Mouse (Mus musculus) adrenal gland, adult 8-10 months (tissue): ENCODE measurements around the gene Pkm. TPM values are rescaled to one million over a fixed set of nuclear protein-coding genes. Genes with fewer than 3 reads are reported as not detected.
A peak's percentile ranks its signal among the peaks of the same experiment; 100 is the strongest.

Experiments used
- DNase-seq: peaks from one replicate; pipeline ENCODE4 v3.0.0; 2022
- total RNA-seq, 4 experiments: library from RNA; stranded (reverse); gene quantifications; 2 replicates each; pipeline ENCODE4 v1.2.4; 2022

The Pkm gene
- total RNA-seq, result 100 to 1,000 TPM; 565 to 846 (median 715) TPM

DNA sequence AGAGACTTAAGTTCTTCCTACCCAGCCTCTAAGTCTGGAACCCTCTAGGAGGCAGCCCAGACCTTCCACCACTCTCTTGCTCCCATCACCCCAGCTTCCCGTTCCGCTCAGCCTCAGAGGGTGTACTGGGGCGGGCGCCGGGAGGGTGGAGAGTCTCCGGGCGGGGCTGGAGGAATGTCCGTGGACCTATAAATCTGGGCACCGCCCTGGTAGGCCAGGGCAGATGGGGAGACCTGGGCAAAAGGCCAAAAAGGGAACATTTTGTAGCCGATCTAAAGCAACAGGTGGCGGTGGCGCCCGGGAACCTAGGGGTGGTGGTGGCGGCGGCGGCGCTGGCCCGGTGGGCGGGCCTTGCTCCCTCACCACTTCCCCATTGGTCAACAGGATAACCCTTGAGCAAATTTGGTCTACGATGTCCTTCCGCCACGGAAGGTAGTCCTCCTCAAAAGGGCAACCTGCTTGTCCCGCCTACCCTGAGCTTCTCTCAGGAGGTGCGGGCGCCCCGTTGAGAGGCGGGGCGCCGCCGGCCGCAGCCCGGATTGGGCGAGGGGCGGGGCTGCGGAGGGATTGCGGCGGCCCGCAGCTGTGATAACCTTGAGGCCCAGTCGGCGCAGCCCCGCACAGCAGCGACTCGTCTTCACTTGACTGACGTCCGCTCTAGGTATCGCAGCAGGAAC lies at the start of gene Pkm:
Pkm (plus strand) TSS at position 411 of the 677 bp plus-strand sequence.
- DNase-seq, result peak; percentile 97

DNA sequence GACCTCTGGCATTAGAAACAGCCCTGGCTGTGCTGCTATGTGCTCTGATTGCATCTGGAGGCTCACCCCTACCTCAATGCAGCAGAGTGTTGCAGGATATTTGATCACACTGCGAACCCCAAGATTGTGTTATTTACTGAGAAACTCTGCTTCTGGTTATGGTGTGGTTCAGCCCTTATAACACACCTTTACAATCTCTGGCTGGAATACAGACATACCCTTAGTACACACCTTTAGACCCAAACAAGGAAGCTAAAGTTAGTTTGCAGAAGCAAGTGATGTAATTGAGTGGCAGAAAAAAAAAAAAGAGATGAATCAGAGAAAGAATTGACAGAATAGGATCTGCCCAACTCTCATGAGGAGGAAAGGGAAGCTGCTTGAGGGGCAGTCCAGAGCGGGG lies 45.2 kb upstream of the Pkm start:
- DNase-seq, result no peak

DNA sequence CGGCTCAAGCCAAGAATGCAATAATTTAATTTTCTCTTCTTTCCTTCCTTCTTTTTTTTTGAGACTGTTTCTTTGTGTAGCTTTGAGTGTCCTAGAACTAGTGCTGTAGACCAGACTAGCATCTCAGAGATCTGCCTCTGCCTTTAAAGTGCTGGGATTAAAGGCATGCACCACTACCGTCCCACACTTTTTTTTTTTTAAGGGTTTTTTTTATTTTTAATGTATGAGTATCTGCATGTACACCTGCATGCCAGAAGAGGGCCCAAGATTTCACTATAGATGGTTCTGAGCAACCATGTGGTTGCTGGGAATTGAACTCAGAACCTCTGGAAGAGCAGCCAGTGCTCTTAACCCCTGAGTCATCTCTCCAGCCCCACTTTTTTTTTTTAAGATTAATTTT lies 40.4 kb upstream of the Pkm start:
- no peak for DNase-seq

DNA sequence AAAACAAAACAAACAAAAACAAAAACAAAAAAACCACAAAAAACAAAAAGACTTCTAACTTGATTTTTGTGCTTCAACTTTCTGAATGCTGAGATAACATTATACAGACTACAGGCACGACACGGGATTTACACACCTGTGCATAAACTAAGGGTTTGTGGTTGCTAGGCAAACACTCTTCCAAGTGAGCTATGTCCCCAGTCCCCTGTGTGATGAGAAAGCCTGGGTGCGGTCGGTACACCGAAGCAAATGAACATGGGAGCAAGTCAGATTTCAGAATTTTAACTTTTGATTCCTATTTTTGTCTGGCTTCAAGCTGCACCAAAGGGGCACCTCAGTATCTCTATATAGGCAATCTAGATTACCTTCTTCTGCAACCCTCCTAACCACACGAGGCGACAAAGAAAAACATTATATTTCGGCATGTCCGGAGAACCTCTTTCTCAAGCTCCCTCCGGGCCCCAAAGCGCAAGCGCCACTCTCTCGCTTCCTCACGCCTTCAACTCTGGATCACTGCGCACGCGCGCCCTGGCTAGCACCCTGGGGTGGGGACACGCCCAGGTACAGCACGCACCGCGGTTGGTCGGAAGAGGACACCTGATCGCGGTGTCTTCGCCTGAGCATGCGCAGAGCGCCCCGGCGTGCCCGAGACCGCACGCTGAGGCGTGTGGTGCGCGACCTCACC lies 39.4 kb upstream of the Pkm start, which contains the start of gene Parp6:
Parp6 (plus strand) TSS at position 663 of the 685 bp plus-strand sequence.
- DNase-seq, result peak; percentile 100

DNA sequence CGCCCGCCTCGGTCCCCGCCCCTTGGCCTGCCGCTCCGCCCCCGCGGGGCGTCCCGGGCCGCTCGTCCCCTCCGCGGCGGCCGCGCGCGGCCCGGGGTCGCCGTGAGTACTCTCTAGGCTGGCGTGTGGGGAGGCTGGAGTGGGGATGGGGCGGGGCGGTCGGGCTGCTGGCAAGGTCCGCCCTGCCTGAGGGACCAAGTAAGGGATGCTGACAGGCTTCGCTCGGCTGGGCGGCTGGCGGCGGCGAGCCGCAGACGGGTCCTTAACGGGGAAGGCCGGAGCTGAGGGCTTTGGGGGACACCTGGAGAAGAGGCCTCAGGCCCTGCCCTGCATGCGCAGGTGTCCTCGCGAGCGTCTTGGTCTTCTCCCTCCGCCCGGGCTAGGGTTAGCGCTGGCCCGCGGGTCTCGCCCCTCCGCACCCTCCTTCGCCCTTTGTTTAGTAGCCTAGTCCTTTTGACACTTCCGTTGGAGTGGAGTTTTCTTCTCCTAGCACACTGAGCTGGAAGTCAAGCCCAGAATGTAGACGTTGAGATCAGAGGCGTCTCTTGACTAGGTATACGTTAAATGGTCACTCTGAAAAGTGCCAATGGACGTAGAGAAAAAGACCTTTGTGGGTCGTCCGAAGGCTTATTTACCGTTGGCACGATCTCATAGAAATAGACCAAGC lies 38.7 kb upstream of the Pkm start:
- DNase-seq, result peak; percentile 19

DNA sequence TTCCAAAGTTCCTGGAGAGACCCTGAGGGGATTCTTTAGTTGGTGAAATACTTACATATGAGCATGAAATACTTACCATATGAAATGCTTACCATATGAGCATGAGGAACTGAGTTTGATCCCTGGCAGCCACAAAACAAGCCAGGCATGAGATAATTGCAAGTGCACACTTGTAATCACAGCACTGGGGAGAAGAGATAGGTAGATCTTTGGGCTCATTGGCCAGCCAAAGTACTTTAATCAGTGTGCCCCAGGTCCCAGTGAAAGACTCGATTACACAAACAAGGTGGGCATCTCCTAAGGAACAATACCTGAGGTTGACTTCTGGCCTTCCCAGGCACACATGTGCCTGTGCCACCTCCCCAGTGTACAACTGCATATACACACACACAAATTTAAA lies 17.8 kb upstream of the Pkm start:
- no peak for DNase-seq

DNA sequence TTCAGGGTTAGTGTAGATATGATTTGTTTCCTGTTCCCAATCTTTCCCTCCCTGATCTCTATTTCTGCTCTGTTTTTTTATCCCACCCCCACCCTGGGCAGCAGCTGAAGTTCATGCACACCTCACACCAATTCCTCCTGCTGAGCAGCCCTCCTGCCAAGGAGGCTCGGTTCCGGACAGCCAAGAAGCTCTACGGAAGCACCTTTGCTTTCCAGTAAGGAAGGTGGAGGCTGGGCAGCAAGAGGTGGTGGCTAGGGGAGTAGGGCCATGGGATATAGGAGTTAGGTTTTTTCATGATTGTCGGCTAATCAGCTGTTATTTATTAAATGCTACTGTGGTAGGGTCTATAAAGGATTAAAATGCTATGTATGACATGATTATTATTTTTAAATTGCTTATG lies 16.2 kb upstream of the Pkm start:
- DNase-seq, result no peak

DNA sequence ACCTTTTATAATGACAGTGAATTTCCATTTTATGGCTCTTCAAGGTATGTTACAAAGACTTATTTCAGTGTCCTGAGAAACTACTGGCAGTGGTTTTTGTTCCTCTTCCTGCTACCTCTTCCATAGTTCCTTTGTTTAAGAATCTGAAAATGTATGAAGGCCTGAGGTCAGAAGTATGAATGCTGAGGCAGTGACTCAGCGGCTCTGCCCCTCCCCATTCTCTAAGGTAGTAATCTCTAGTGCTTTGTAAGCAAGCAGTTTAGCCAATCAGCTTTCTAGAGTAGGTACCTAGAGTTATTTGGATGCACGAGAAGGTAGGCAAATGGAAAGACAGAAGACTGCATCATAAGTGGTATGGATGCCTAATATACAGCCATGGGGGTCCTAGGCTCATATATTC lies 14.8 kb upstream of the Pkm start:
- DNase-seq, result no peak

DNA sequence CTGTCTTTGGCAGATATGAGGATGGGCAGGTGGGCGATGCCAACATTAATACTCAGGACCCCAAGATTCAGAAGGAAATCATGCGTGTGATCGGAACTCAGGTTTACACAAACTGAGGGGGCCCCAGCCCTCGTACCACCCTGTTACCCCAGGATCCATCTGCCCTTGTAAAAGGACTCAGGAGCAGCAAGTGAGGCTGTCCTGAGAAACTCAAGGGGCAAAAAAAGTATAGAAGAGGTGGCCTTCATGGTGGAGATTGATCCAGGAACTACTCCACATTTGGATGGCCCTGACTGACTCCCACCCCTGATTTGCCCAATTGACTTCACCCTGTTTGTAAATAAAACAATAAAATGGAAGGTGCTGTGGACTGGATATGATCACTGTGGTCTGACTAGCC lies 6.3 kb upstream of the Pkm start:
- no peak for DNase-seq

DNA sequence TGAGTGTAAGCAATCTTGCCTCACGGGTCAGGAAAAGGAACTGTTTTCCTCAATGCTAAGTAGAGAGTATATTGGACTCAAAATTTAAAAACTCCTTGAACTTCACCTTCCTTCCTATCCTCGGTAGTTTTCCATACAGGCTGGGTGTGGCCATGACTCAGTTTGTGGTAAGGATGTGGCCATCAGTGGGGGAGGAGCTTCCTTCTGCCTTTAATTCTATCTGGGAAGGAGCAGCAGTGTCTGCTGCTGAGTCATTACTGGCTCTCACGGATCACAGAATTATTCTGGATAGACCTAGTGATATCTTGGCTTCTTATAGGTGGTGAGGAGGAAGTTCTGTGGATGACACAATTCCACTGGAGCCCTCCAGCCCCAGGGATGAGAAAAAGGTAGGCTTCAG lies 2.8 kb upstream of the Pkm start:
- peak; percentile 76 for DNase-seq

DNA sequence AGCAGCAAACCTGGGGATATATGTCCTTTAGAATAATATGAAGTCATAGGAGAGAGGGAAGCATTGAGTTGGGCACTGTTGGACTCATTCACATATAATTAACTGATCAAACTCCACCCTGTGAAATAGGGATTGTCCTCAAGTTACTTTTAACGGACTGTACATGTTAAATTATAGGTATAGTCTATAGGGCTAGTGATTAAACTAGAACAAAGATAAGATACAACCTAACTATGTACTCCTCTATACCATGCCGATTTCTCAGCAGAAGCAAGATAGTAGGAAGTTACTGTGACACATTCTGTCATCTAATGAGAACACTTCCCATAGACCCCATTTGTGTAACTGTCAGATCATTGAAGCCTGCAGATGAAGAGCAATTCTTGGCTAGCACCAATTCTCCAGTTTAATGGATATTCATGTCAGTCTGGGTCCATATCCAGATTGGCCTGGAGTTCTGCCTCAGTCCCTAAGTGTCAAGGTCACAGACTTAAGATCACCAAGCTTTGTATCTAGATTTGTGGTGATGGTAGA lies 1.7 kb upstream of the Pkm start:
- DNase-seq, result no peak

DNA sequence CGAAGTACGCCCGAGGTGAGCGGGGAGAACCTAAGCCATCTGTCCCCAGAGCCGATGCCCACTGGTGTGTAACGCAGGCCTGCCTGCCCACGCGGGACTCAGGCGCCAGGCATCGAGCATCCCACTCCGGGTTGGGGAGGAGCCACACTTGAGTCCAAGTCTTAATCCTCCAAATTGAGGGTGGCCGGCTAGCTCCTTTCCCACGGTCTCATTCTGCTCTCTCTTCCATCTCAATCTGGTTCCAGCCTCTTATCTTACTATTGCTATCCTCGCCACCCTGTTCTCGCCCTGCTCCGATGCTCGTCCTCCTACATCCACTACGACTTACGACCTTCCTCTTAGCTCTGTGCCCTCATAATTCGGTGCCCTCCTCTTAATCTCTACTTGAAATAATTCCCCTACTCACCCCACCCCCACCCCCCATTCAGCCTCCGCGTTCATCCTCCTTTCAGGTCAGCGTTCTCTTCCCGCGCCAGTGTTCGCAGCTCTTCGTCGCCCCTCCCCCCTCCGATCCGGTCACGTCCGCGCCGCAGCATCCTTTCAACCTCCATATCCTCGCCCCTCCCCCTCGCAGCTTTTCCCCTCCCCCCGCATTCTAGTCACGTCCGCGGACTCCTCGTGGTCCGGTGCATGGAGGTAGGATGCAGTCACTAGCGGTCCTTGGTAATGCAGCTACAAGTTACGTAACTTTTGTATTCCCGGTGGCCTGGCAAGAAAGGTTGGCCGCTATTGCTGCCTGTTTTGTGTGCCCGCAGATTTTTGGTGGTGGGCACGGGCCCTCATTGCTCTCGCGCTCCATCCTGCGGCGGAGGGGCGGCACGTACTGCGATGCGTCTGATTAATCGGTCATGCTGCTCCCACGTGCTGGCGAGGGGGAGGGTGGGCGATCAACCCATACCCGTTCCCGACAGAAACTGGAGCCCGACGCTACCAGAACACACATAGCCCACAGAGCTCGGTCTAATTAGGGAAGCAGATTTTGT lies 758 bp downstream of the Pkm start:
- DNase-seq, result peak; percentile 63

DNA sequence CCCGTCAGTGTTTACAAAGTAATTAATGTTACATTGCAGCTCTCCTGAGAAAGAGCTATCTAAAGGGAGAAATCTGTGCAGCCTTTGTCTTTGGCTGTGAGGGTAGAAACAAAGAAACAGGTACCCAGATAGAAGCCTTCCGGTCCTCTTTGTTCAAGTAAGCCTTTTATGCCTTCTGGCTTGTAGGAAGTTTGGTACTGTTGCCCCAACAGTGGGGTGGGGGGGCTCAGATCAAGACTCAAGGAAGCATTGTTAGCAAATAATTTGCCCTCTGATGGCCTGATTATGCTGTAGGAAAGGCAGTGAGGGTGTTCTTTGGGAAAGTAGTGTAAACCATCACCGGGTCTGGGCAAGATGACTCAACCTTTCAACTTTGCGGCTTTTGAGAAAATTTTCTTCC lies 2.0 kb downstream of the Pkm start:
- DNase-seq, result no peak

DNA sequence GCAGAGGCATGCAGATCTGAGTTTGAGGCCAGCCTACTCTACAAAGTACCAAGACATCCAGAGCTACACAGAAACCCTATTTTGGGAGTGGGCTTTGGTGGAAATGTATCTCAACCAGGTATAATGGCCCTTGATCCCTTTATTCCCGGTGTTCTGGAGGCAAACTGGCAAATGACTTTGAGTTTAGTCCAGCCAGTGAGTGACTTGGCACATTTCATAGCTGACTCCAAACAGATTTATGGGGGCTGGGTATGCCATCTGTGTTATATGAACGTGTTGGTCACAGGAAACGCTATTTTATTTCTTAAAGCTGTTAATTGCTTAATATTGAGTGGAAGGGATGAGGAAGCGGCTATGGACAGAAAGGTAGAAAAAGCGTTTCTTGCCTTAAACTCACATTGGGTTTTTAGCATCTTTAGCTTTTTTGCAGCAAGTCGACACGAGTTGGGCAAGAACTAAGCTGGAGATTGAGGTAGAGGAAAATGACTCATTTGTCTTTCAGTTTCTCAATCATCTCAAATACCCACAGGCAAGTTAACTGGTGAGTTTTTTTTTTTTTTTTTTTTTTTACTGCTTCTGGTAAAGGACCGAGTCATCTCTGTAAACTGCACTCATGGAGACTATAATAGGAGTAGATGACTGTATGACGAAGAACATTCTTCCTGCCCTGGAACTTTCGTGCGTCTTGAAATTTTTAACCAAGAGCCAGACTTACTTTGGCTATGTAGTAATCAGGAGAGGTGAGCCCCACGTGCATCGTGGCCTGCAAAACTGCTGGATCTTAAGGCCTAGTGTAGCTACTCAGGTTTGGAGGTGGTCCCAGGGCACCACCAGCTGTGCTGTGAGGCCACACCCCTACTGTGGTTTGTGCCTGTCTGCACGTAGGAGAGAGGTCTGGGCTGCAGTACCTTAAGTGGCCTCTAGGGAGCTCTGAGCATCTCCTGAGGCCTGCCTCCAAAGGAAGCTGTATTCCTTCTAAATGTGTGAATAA lies 3.2 kb downstream of the Pkm start:
- peak; percentile 68 for DNase-seq

DNA sequence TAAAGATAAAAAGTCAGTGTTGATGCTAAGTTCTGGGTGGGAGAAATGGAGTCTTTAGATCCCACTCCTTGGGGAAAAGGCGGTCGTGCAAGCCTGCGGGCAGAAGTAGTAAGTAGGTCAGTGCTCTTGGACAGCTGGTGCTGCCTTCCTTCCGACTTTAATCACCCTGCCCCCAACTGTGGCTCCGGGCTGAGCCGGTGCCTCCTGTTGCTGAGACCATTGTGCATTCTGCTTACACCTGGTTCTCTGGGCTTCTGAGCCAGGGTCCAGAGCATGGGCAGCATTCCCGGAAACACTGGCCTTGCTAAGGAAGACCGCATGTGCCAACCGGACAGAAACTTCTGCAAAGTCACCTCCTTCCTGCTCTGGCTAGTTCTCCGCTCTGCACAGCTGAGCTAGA lies 4.3 kb downstream of the Pkm start:
- DNase-seq, result peak; percentile 51

DNA sequence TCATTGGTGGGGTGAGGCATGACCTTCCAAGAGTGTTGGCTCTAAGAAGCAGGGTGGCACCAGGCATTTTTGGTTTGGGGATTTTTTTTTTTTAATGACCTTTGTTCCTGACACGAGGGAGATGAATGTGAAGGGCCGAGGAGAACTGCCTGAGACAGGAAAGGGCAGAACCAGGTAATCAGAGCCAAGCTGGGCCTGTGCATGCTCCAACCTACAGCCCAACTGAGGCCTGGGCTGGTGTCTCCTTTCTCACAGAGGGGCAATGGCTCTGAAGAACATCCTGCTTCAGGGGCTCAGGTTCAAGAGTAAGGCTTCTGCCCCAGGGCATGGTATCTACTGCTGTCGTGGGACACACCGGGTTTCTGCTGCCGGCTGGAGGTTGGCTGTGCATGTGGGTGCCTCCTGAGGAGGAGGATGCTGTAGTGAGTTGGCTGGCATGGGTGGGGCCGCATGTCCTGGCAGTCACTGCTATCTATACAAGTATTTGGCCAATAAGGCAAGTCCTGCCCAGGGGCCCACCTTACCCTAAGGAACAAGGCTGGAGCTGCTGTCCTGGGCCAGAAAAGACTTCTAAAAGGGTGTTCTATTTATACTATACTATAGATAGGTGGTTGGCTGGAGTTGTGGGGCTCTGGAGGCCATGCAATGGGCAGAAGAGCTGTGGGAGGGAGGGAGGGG lies 5.3 kb downstream of the Pkm start:
- no peak for DNase-seq

DNA sequence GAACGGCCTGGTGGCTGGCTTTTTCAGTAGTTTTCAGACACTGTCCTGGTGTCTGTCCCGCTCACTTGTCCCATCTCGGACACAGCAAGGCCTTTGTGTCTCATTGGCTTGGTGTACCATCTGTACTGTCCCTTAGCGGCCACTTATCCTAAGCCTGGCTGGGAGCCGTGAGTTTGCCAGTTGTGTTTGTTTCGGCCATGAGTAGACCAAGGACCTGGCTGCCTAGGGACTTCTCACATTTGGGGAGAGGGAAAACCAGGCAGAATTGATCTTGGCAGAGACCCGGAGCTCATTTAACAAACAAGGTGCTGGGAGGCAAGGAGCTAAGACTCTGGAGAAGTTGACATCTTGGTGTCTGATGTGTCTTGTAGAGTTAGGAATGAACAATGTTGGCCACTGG lies 7.1 kb downstream of the Pkm start:
- no peak for DNase-seq

DNA sequence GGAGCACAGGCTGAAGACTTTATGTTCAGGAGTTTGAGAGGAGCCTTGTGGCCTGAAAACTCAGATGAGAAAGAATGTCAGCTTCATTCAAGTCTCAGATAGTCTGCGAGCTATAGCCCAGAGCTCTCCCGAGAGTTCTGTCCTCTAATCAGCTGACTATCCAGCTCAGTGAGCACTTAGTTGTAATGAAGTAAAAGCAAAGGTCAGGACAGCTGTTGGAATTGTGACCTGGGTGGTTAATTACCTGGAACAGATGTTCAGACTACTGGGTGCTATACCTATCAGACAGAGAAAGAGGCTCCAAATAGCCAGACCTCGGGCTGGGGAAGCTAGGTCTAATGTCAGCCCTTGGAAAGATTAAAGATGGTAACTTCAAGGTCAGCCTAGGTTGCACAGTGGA lies 7.8 kb downstream of the Pkm start:
- no peak for DNase-seq

DNA sequence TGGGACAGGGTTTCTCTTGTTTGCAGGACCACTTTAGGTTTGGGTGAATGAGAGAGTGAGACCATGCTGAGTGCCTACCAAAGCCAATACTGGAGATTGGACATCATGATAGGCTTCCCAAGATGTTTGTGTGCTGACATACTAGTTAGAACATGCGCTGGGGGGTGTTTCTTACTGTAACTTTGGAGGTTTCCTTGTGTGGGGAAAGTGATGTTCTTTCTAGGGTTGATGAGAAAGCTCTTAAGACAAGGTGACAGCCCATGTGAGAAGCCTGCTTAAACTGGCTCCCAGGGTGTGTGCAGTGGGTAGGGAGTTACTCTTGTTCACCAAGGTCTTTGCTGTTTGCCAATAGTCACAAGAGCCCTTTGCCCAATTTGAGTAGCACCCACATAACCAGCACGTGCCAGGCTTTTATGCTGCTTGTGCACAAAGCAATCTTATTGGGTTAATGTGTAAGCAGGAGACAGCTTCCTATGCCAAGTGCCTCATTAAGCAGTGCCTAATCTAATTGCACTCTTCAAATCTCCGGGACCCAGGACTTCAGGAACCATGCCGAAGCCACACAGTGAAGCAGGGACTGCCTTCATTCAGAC lies 8.6 kb downstream of the Pkm start:
- no peak for DNase-seq

DNA sequence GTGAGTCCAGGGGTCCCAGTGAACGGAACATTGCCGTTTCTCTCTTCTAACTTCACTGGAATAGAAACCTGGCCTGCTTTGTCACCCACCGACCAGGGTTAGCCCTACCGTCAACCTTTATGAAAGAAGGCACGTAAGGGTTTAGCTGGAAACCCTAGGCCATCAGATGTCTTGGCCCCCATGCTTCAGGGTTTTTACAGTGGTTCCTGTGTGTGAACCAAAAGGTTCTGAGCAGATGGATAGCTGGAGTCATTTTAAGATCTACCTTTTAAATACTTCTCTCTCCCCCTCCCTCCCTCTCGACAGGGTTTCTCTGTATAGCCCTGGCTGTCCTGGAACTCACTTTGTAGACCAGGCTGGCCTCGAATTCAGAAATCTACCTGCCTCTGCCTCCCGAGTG lies 9.8 kb downstream of the Pkm start:
- no peak for DNase-seq
